Comparison of ENCODE assay signal across 8 mouse cellular contexts in the genomic region with DNA sequence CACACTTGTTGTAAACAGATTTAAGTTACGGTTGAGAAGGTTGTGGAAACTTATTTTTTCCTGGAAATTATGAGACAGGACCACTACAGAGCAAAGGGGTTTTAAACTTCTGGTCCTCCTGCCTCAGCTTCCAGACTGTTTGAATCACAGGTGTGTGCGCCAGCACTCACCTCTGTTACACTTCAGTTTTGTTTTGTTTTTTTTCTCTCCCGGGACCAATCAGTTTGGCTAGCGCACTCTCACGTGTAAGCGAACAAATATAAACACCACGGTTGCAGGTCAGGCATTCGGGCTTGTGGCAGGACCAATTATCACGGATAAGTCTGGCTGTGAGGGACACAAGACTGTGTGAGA. TPM values are rescaled to one million over a fixed set of nuclear protein-coding genes. Genes with fewer than 3 reads are reported as not detected.
DNase-seq lines count a peak whose midpoint lies in the region; ATAC-seq and TF ChIP-seq lines count a peak whose summit lies in the region.

No protein-coding gene starts in this region.

- TF ChIP-seq POLR2A in bone marrow, adult 2 months (IDR thresholded peaks at IDR 0.05; ENCODE audit: borderline replicate concordance, control insufficient read depth, low read depth, low read length) = no peak

- WGBS in kidney, embryonic 14.5 days = 3% methylated on average over 9 of the region's 9 CpGs
- whole genome bisulfite sequencing in bone marrow, adult 2 months = 0% methylated on average over 9 of the region's 9 CpGs
- 4% methylated on average over 9 of the region's 9 CpGs for WGBS in hindbrain, embryonic 14.5 days
- 5% methylated on average over 9 of the region's 9 CpGs for WGBS in midbrain, embryonic 13.5 days

- ATAC-seq in kidney, embryonic 14.5 days (ENCODE audit: low FRiP score, low TSS enrichment) = no peak
- no peak for ATAC-seq in hindbrain, embryonic 14.5 days (ENCODE audit: low FRiP score)
- ATAC-seq in midbrain, embryonic 13.5 days = no peak

- peaks cover 8% of the 10 kb centered on the region for H3K4me1 ChIP-seq in kidney, embryonic 14.5 days (ENCODE audit: control insufficient read depth, insufficient read depth, low read length)
- no peaks in the 10 kb centered on the region; the same call in 1 of the 2 replicates for H3K4me1 ChIP-seq in bone marrow, adult 2 months (ENCODE audit: control insufficient read depth, insufficient read depth, low read length)
- 0 out of 2 replicates have a peak, but pooled peaks cover 3% of the 10 kb centered on the region for H3K4me1 ChIP-seq in hindbrain, embryonic 14.5 days (replicated peaks; ENCODE audit: control insufficient read depth, insufficient read depth, low read length)
- peaks cover 24% of the 10 kb centered on the region for H3K4me1 ChIP-seq in midbrain, embryonic 13.5 days (replicated peaks)

- intact Hi-C loops in left cerebral cortex, postnatal 4 days (cut with DNase I) = no loop called here

- H3K9ac ChIP-seq in kidney, embryonic 14.5 days (ENCODE audit: low read depth, low read length) = peak overlapping the region; percentile 97
- peak overlapping the region; percentile 57 for H3K9ac ChIP-seq in hindbrain, embryonic 14.5 days
- H3K9ac ChIP-seq in midbrain, embryonic 13.5 days (replicated peaks) = peak overlapping the region; percentile 69

- H3K36me3 ChIP-seq in kidney, embryonic 14.5 days (ENCODE audit: control insufficient read depth, insufficient read depth, low read length) = peaks cover 1% of the 10 kb centered on the region; the same call in 1 of the 2 replicates
- no peaks in the 10 kb centered on the region for H3K36me3 ChIP-seq in hindbrain, embryonic 14.5 days (replicated peaks; ENCODE audit: control insufficient read depth, insufficient read depth)
- H3K36me3 ChIP-seq in midbrain, embryonic 13.5 days = no peaks in the 10 kb centered on the region

- peak overlapping the region; percentile 79 for H3K4me2 ChIP-seq in kidney, embryonic 14.5 days (replicated peaks; ENCODE audit: low read depth, low read length)
- H3K4me2 ChIP-seq in hindbrain, embryonic 14.5 days (replicated peaks) = peak overlapping the region; percentile 84
- H3K4me2 ChIP-seq in midbrain, embryonic 13.5 days (replicated peaks) = peak overlapping the region; percentile 78

- H3K4me3 ChIP-seq in kidney, embryonic 14.5 days (ENCODE audit: low read length) = peak overlapping the region; percentile 97
- peak overlapping the region; percentile 89 for H3K4me3 ChIP-seq in bone marrow, adult 2 months (replicated peaks; ENCODE audit: control insufficient read depth, low read depth, low read length)
- H3K4me3 ChIP-seq in hindbrain, embryonic 14.5 days (replicated peaks; ENCODE audit: low read length) = peak overlapping the region; percentile 66
- H3K4me3 ChIP-seq in midbrain, embryonic 13.5 days (replicated peaks) = peak overlapping the region; percentile 90

- no peak for DNase-seq in kidney, postnatal 10 days
- DNase-seq in hindbrain, embryonic 14.5 days (ENCODE audit: low spot score) = no peak
- DNase-seq in left cerebral cortex, postnatal 4 days = no peak
- no peak for DNase-seq in cerebellum, postnatal 25 days
- no peak for DNase-seq in cerebellum, postnatal 4 days (ENCODE audit: low spot score in 2 of 2)

- H3K27me3 ChIP-seq in kidney, embryonic 14.5 days (ENCODE audit: control insufficient read depth, insufficient read depth, low read length) = no peaks in the 10 kb centered on the region
- H3K27me3 ChIP-seq in hindbrain, embryonic 14.5 days (ENCODE audit: control insufficient read depth, insufficient read depth, low read length) = no peaks in the 10 kb centered on the region
- no peaks in the 10 kb centered on the region for H3K27me3 ChIP-seq in midbrain, embryonic 13.5 days

- H3K9me3 ChIP-seq in kidney, embryonic 14.5 days (ENCODE audit: control insufficient read depth, low read length) = no peaks in the 10 kb centered on the region
- no peaks in the 10 kb centered on the region for H3K9me3 ChIP-seq in hindbrain, embryonic 14.5 days (ENCODE audit: control insufficient read depth, low read length)
- no peaks in the 10 kb centered on the region for H3K9me3 ChIP-seq in midbrain, embryonic 13.5 days

- H3K27ac ChIP-seq in kidney, embryonic 14.5 days (ENCODE audit: low read depth, low read length) = peak overlapping the region; percentile 85
- H3K27ac ChIP-seq in bone marrow, adult 2 months (ENCODE audit: control insufficient read depth, insufficient read depth, low read depth, low read length, poor library complexity) = peak overlapping the region; percentile 83
- H3K27ac ChIP-seq in hindbrain, embryonic 14.5 days = no peak overlapping the region
- peak overlapping the region; percentile 60; the same call in 1 of the 2 replicates for H3K27ac ChIP-seq in midbrain, embryonic 13.5 days

- no peak for TF ChIP-seq CTCF in bone marrow, adult 2 months (IDR thresholded peaks at IDR 0.05; ENCODE audit: control insufficient read depth, insufficient read depth, low read length)

RNA-seq across cellular contexts. Expression of gene Wee1, which starts 0.7 kb away (rescaled TPM):
- polyA plus RNA-seq in kidney, embryonic 14.5 days (2014; fragmentation: Nextera tagmentation; extraction: Ambion mirVana) = 29.4 and 35.7 TPM in 2 replicates
- polyA plus RNA-seq in bone marrow, adult 2 months (2011; ENCODE audit: insufficient read depth, insufficient read length, low replicate concordance, missing spikeins) = 8.6 and 13.6 TPM in 2 replicates
- 5.7 and 7.8 TPM in 2 replicates for polyA plus RNA-seq in hindbrain, embryonic 14.5 days (2014; fragmentation: Nextera tagmentation; extraction: Ambion mirVana)
- polyA plus RNA-seq in midbrain, embryonic 13.5 days (2015; fragmentation: Nextera tagmentation; extraction: Ambion mirVana) = 7.3 and 9.8 TPM in 2 replicates
- total RNA-seq in left cerebral cortex, postnatal 4 days (2021) = 1 to 10 TPM; 4.5 to 4.8 TPM
